Mouse (Mus musculus): ENCODE measurements around the gene Sntg2.

- TF ChIP-seq GATA1 (IDR thresholded peaks at IDR 0.05; ENCODE audit: low read length), result no peak
- TF ChIP-seq TAL1 (IDR thresholded peaks at IDR 0.05; ENCODE audit: low read length), result no peak
Measured at GRCm38 (mm10) chr12:30258641-30259040, 114.5 kb downstream of the Sntg2 start.
